Mouse (Mus musculus) forebrain, embryonic 10.5 days (tissue): ENCODE measurements at regions not wholly inside any gene's neighbourhood (a gene's known extent, or its start where the extent isn't known, plus 50 kb on each side); places are given as distances from the start of the nearest gene placed in this dataset.

Experiments
- DNase-seq: peaks from one replicate; pipeline ENCODE4 v3.0.0-alpha.2; 2017; ENCODE audit warnings: low spot score; ENCODE audit errors: extremely low spot score
- H3K27ac ChIP-seq: fragments of 300-500 bp; sonication (generic); 2 replicates; pipeline ENCODE4 v1.5.1; 2016; ENCODE audit warnings: mild to moderate bottlenecking
- H3K27me3 ChIP-seq: fragments of 300-500 bp; sonication (generic); 2 replicates; pipeline ENCODE4 v1.6.1; 2016; ENCODE audit warnings: mild to moderate bottlenecking; ENCODE audit not compliant: poor library complexity, severe bottlenecking
- H3K36me3 ChIP-seq: fragments of 300-500 bp; sonication (generic); replicated peaks from 2 replicates; pipeline ENCODE4 v1.6.1; 2016; ENCODE audit warnings: mild to moderate bottlenecking, moderate library complexity
- H3K4me1 ChIP-seq: fragments of 300-500 bp; sonication (generic); 2 replicates; pipeline ENCODE4 v1.6.1; 2016
- H3K4me3 ChIP-seq: fragments of 300-500 bp; sonication (generic); 2 replicates; pipeline ENCODE4 v1.5.1; 2016; ENCODE audit warnings: mild to moderate bottlenecking, moderate library complexity
- H3K9me3 ChIP-seq: fragments of 300-500 bp; sonication (generic); 2 replicates; pipeline ENCODE4 v1.6.1; 2016; ENCODE audit warnings: mild to moderate bottlenecking, moderate library complexity
- WGBS: fragments of 180-500 bp; shearing (Covaris S2); methylation state at CpG from one replicate; pipeline ENCODE4 v1.1.7; 2016; 5-methylcytosine and 5-hydroxymethylcytosine counted together

DNA sequence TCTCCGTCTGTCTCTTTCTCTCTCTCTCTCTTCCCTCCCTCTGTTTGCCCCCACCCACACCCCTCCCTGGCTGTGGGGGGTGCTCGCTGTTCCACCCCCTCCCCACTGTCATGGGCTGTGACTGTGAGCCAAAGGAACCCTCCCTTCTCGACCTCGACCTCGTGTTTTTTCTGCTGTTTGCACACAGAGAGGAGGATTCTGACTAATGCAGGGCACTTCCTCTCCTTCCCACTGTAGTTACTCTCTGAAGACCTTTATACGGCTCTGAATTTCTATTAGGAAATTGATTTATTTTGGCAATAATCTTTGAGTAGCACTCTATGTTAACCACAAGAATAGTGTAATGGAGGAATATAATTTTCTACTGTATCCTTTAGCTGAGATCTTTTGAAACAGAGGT, 362.1 kb downstream of the Ajap1 start:
- Histone ChIP-seq H3K4me3 (no peak overlapping the region), H3K27ac (no peak overlapping the region), H3K36me3 (no peaks in the 10 kb centered on the region), H3K9me3 (no peaks in the 10 kb centered on the region; the same call in 1 of the 2 replicates), H3K4me1 (peaks cover 11% of the 10 kb centered on the region; the same call in 1 of the 2 replicates), H3K27me3 (0 out of 2 replicates have a peak, but pooled peaks cover 3% of the 10 kb centered on the region)
- no peak for DNase-seq
- 75% methylated on average over 6 of the region's 6 CpGs for WGBS

DNA sequence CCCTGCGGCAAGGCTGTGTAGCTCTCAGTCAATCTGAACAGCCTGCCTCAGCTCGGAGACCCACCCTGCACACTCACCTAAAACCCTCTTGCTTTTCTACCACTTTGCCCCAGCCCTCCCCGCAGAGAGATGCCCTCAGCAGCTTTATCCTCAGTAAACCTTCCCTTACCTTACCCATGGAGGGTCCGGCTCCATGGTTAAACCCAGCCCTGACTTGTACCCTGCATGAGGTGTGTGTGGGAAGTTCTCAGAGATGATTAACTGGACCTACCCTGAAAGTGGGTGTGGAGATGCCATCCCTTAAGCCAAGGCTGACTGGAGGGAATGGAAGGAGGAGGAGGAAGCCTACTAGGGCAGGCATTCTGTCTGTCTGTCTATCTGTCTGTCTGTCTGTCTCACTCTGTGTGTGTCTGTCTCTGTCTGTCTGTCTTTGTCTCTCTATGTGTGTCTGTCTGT, 362.9 kb downstream of the Ajap1 start:
- 0 out of 2 replicates have a peak, but pooled peaks cover 3% of the 10 kb centered on the region for H3K27me3 ChIP-seq
- peaks cover 11% of the 10 kb centered on the region; the same call in 1 of the 2 replicates for H3K4me1 ChIP-seq
- no peaks in the 10 kb centered on the region; the same call in 1 of the 2 replicates for H3K9me3 ChIP-seq
- WGBS: 70% methylated on average over 4 of the region's 4 CpGs
- H3K4me3 ChIP-seq: no peak overlapping the region
- DNase-seq: no peak
- no peaks in the 10 kb centered on the region for H3K36me3 ChIP-seq
- H3K27ac ChIP-seq: no peak overlapping the region

DNA sequence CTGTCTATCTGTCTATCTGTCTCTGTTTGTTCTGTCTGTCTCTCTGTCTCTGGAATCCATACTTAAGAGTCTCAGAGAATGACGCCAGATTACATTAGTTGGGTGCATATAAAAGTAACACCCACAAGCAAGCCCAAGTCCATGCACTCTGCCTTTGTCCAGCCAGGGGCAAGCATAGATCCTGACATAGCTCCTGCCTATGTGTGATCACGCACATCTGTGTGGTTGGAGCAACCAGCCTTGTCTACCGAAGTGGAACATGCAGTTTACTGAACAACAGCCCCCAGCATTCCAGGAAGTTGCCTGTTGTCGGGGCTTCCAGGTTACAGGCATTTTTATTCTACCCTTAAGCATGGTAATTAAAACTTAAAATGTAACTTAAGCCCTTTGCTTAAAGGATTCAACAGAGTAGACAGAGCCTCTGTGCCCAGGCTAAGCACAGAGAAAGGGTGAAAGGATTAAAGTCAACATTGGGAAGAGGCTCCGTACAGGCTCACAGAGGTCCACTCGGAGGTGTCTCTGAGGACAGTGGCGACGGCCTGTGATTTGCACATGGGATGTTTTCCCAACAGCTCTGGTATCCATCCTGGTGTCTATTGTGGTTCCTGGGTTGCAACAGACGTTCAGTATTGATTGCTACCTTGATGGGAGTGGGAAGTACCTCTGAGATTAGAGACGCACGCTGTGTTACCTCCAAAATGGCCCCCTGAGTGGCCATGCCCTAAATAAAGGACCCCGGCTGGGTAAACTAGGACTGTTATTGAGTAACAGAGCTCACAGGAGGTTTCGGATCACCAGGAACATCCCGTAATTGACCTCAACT, 363.6 kb downstream of the Ajap1 start:
- 61% methylated on average over 14 of the region's 14 CpGs for WGBS
- no peaks in the 10 kb centered on the region; the same call in 1 of the 2 replicates for H3K9me3 ChIP-seq
- H3K4me1 ChIP-seq: peaks cover 11% of the 10 kb centered on the region; the same call in 1 of the 2 replicates
- H3K36me3 ChIP-seq: no peaks in the 10 kb centered on the region
- no peak for DNase-seq
- 0 out of 2 replicates have a peak, but pooled peaks cover 3% of the 10 kb centered on the region for H3K27me3 ChIP-seq
- H3K27ac ChIP-seq: no peak overlapping the region
- H3K4me3 ChIP-seq: no peak overlapping the region

DNA sequence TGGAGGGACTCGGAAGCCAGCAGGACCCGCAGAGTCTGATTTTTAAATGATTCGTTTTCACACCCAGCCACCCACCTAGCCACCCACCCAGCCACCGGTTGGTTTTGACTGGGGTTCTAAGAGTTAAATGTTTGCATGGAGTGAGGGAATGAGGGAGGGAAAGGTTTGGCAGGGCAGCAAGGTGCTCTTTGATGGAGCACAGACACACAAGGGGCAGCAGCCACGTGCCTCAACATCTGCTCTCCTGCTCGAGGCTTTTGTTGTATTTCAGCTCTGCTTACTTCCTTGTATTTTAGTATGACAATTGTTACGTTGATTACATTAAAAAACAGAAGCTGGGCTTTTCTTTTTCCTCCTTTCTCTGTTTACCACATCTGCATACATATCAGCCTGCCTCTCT, 367.6 kb downstream of the Ajap1 start:
- H3K27me3 ChIP-seq: 0 out of 2 replicates have a peak, but pooled peaks cover 3% of the 10 kb centered on the region
- peaks cover 5% of the 10 kb centered on the region; the same call in 1 of the 2 replicates for H3K9me3 ChIP-seq
- no peak overlapping the region for H3K4me3 ChIP-seq
- peaks cover 9% of the 10 kb centered on the region; the same call in 1 of the 2 replicates for H3K4me1 ChIP-seq
- no peak for DNase-seq
- 74% methylated on average over 7 of the region's 7 CpGs for WGBS
- H3K36me3 ChIP-seq: no peaks in the 10 kb centered on the region
- H3K27ac ChIP-seq: peak overlapping the region; percentile 44; the same call in 1 of the 2 replicates

DNA sequence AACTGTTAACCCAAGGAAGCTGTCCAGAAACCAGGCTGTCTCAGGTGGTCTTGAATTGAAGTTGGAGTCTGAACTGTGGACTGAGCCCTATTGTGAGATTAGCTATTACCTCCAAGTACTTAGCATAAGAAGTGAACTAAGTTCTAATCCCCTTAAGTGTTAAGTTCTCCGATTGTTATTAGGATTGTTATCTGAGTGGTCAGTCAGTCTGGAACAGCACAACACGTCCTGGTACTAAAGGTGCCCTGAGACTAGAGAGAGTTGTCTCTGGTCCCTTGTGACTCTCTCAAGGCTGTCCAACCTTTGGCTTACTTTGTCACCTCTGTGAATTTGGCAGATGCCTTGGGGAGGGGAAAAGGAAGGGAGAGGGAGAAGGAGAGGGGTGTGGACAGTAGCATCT, 369.0 kb downstream of the Ajap1 start:
- 74% methylated on average over 2 of the region's 2 CpGs for WGBS

DNA sequence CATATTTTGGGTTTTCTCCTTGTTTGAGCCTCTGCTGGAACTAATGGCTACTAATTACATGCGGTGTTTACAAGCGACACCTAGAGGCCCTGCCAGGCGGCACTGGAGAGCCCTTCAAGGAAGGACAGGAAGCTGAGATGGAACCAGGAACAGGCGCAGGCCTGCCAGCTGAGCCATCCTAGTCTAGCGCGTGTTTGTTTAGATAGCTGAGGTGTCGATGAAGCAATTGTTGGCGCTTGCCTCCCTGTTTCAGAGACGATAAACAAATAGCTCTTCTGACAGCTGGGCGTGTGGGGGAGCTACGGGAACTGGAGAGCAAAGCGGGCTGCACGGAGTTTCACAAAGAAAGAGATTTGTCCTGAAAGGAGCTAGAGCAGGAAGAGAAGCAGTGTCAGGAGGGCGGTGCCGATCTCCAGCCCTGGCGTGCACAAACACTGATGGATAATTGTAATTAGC, 372.3 kb downstream of the Ajap1 start:
- WGBS: 73% methylated on average over 16 of the region's 16 CpGs
- H3K4me1 ChIP-seq: no peaks in the 10 kb centered on the region
- no peak overlapping the region for H3K27ac ChIP-seq
- no peaks in the 10 kb centered on the region for H3K36me3 ChIP-seq
- peaks cover 5% of the 10 kb centered on the region; the same call in 1 of the 2 replicates for H3K9me3 ChIP-seq
- H3K4me3 ChIP-seq: no peak overlapping the region
- DNase-seq: no peak
- no peaks in the 10 kb centered on the region for H3K27me3 ChIP-seq

More for the DNA sequence above, 369.0 kb downstream of the Ajap1 start:
- H3K9me3 ChIP-seq: peaks cover 5% of the 10 kb centered on the region; the same call in 1 of the 2 replicates
- no peak overlapping the region for H3K4me3 ChIP-seq
- no peaks in the 10 kb centered on the region for H3K4me1 ChIP-seq
- H3K27me3 ChIP-seq: no peaks in the 10 kb centered on the region
- H3K36me3 ChIP-seq: no peaks in the 10 kb centered on the region
- no peak for DNase-seq
- no peak overlapping the region for H3K27ac ChIP-seq

DNA sequence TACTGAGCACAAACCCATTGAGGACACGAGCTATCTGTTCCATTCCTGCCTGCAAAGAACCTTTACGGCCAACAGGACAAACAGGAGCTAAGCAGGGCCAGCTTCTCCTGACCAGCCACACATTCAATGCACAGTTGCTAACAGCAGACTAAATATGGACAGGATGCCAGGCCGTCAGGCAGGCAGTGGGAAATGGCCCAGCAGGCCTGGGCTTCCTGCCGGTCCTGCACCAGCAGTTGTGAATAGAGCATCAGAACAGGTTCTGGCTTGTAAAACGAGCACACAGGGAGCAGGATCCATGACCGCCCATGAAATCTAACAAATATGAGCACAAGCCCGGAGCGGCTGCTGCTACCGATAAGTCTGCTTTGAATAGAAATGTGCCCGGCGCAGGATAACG, 384.0 kb downstream of the Ajap1 start:
- H3K27me3 ChIP-seq: peaks cover 2% of the 10 kb centered on the region
- no peaks in the 10 kb centered on the region for H3K36me3 ChIP-seq
- H3K27ac ChIP-seq: no peak overlapping the region
- H3K4me3 ChIP-seq: no peak overlapping the region
- no peak for DNase-seq
- H3K4me1 ChIP-seq: peaks cover 24% of the 10 kb centered on the region
- no peaks in the 10 kb centered on the region for H3K9me3 ChIP-seq
- 90% methylated on average over 12 of the region's 12 CpGs for WGBS

DNA sequence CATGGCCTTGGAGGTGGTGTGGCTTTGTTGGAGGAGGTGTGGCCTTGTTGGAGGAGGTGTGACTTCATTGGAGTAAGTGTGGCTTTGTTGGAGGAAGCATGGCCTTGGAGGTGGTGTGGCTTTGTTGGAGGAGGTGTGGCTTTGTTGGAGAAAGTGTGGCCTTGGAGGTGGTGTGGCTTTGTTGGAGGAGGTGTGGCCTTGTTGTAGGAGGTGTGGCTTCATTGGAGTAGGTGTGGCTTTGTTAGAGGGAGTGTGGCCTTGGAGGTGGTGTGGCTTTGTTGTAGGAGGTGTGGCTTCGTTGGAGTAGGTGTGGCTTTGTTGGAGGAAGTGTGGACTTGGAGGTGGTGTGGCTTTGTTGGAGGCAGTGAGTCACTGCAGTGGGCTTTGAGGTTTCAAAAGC, 385.0 kb downstream of the Ajap1 start:
- H3K36me3 ChIP-seq: no peaks in the 10 kb centered on the region
- peaks cover 23% of the 10 kb centered on the region for H3K4me1 ChIP-seq
- no peak overlapping the region for H3K4me3 ChIP-seq
- no peak overlapping the region for H3K27ac ChIP-seq
- H3K9me3 ChIP-seq: no peaks in the 10 kb centered on the region
- 75% methylated on average over 1 of the region's 1 CpGs for WGBS
- DNase-seq: no peak
- peaks cover 6% of the 10 kb centered on the region for H3K27me3 ChIP-seq

DNA sequence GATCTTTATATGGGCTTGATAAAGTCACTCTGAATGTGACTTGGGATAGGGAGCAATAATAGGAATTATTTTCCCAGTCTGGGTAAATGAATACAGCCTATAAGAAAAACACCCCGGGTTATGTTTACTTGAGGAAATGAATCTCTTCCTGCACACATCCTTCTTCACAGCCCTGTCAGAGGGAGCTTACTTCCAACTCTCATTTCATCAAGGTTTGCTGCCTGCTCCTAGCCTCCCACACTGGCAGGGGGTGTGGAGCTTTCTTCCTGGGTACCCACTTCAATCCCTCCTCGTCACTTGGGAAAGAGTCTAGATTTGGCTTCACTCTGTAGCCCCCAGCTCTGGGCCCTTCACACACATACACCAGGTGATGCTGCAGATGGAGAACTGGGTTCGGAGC, 389.5 kb downstream of the Ajap1 start:
- WGBS: 85% methylated on average over 3 of the region's 3 CpGs
- Histone ChIP-seq H3K36me3 (no peaks in the 10 kb centered on the region), H3K4me1 (peaks cover 24% of the 10 kb centered on the region), H3K27me3 (peaks cover 6% of the 10 kb centered on the region), H3K4me3 (no peak overlapping the region), H3K27ac (no peak overlapping the region), H3K9me3 (0 out of 2 replicates have a peak, but pooled peaks cover 4% of the 10 kb centered on the region)
- DNase-seq: no peak

DNA sequence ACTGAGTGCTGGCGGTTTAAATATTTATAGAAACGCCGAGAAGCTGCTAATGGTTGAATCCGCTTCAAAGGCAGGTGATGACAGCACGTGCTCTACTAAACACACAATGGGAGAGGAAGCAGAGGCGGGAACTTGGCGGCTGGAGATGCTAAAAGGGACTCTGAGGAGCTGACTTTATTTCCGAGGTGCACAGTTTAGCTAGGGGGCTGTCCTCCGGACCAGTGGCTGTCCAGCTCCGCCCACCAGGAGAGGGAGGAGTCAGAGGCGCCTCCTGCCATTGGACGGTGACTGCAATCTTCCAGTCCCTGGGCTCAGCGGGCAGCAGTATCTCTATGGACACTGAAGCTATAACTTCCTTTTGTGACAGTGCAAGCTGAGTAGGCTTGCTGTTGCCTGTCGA, 400.4 kb downstream of the Ajap1 start:
- no peak overlapping the region for H3K4me3 ChIP-seq
- DNase-seq: no peak

DNA sequence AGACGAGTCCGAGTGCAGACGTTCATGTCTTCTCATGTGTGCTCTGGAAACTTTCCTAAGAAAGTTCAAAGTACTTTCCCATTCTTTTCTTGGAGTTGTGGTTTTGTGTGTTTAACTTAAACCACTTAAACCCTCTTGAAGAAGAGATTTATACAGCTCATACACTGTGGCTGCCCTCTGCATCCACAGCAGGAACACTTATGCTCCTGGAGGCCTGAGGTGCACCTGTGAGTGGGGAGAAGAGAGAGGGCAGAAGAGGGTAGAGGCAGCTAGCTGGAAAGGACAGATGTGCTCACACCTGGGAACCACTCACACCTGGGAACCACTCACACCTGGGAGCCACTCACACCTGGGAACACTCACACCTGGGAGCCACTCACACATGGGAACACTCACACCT, 408.0 kb downstream of the Ajap1 start:
- Histone ChIP-seq H3K36me3 (no peaks in the 10 kb centered on the region), H3K4me1 (peaks cover 13% of the 10 kb centered on the region), H3K4me3 (no peak overlapping the region), H3K9me3 (no peaks in the 10 kb centered on the region), H3K27ac (no peak overlapping the region), H3K27me3 (peaks cover 17% of the 10 kb centered on the region; the same call in 1 of the 2 replicates)
- WGBS: 92% methylated on average over 3 of the region's 3 CpGs
- no peak for DNase-seq

More for the DNA sequence above, 400.4 kb downstream of the Ajap1 start:
- WGBS: 61% methylated on average over 14 of the region's 14 CpGs
- Histone ChIP-seq H3K36me3 (no peaks in the 10 kb centered on the region), H3K27ac (no peak overlapping the region), H3K4me1 (peaks cover 15% of the 10 kb centered on the region), H3K9me3 (no peaks in the 10 kb centered on the region), H3K27me3 (peaks cover 36% of the 10 kb centered on the region)

DNA sequence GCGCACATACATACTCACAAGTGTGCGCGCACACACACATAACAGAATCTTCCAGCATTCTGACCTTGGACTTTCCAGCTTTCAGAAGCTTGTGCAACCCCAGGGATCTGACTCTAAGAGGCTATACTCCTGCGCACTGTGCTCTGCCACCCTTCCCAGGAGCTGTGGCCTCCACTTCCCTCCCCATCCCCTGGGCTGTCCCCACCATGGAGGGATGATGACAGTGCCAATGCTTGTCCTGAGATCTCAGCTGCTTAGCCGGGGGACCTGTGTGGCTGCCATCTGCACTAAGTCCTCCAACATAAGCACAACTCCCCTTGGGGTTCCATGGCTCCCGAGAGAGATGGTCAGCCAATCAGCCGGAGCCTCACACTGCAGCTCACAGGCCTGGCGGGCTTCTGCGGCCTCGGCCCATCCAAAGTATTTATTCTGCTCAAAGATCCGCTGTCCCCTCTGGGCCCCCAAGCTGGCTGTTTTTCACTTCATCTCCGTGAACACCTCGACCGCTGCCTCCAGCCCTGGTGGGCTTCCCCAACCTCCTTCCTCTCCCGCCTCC, 412.3 kb downstream of the Ajap1 start:
- DNase-seq: no peak
- Histone ChIP-seq H3K27ac (peak overlapping the region; percentile 20; the same call in 1 of the 2 replicates), H3K36me3 (no peaks in the 10 kb centered on the region), H3K4me3 (no peak overlapping the region), H3K27me3 (no peaks in the 10 kb centered on the region), H3K4me1 (peaks cover 6% of the 10 kb centered on the region), H3K9me3 (no peaks in the 10 kb centered on the region)
- WGBS: 70% methylated on average over 15 of the region's 15 CpGs
